Mouse (Mus musculus): ENCODE data around the gene Sapcd1. TPM values are rescaled to one million over a fixed set of nuclear protein-coding genes. Genes with fewer than 3 reads are reported as not detected.

Gene Sapcd1
- polyA plus RNA-seq, 1 experiment from 2014 or later, result 5.2 TPM

DNA sequence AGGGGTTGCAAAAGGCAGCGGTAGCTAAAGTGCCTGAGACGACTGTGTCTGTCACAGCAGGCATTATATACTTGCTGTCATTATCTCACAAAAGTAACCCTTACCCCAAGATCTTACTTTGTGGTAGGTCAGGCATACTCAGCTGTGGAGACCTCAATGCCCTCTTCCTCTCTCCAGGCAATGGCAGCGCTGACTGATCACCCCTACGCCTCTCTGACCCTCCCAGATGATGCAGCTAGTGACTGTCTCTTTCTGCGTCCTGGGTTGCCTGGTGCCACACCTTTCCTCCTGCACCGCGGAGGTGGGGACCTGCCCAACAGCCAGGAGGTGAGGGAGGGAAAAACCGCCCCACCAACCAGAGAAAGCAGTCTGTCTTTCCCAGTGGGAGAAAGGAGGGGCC lies 33.5 kb upstream of the Sapcd1 start:
- peaks cover 42% of the 10 kb centered on the region for H3K27me3 ChIP-seq (ENCODE audit: insufficient read depth, poor library complexity, severe bottlenecking)
- no peak overlapping the region for H3K27ac ChIP-seq
- peak overlapping the region; percentile 93; the same call in 1 of the 2 replicates for H3K4me3 ChIP-seq
- WGBS, result 87% methylated on average over 8 of the region's 8 CpGs
- DNase-seq (ENCODE audit: low spot score), result no peak
- H3K9me3 ChIP-seq, result no peaks in the 10 kb centered on the region
- peaks cover 61% of the 10 kb centered on the region for H3K4me1 ChIP-seq (replicated peaks)
- H3K36me3 ChIP-seq, result peaks cover 56% of the 10 kb centered on the region

DNA sequence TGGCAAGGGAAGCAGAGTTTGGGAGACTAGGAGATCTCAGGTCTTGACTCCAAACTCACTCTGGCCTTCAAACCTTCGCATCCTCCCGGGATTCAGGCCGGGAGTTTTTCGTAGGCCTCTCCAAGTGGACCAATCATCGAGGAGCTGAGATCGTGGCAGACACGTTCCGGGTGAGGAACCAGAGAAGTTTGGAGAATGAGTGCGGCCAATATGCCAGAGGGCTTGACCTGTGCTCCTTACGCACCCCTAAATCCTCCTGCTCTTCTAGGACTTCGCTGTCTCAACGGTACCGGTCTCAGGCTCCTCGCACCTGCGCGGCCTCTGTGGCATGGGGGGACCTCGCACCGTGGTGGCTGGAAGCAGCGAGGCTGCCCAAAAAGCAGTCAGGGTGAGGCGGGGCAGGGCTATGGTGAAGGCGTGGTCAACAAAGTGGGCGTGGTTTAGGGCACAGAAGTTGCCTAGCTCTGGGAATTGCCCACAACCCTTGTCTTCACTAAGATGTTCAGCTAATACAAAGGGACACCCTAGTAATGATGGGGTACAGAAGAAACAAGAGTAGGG lies 33.0 kb upstream of the Sapcd1 start:
- Histone ChIP-seq H3K36me3 (peaks cover 60% of the 10 kb centered on the region), H3K9me3 (no peaks in the 10 kb centered on the region)
- WGBS, result 58% methylated on average over 22 of the region's 22 CpGs

DNA sequence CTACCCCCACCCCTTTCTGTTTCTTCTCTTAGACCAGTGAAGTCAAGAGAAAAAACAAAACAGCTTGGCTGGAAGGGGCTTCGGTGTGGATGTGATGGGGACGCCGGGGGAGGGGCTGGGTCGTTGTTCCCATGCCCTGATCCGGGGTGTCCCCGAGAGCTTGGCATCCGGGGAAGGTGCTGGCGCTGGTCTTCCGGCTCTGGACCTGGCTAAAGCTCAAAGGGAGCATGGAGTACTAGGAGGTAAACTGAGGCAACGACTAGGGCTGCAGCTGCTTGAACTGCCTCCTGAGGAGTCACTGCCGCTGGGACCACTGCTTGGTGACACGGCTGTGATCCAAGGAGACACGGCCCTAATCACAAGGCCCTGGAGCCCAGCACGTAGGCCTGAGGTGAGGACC lies 32.3 kb upstream of the Sapcd1 start:
- H3K9me3 ChIP-seq, result no peaks in the 10 kb centered on the region
- peaks cover 29% of the 10 kb centered on the region for H3K27me3 ChIP-seq (ENCODE audit: insufficient read depth, poor library complexity, severe bottlenecking)
- H3K4me1 ChIP-seq (replicated peaks), result peaks cover 51% of the 10 kb centered on the region
- peak overlapping the region; percentile 99 for H3K27ac ChIP-seq
- H3K36me3 ChIP-seq, result peaks cover 68% of the 10 kb centered on the region
- peak overlapping the region; percentile 93 for H3K4me3 ChIP-seq
- 27% methylated on average over 14 of the region's 14 CpGs for WGBS
- no peak for DNase-seq (ENCODE audit: low spot score)

More for the DNA sequence above, 33.0 kb upstream of the Sapcd1 start:
- H3K4me1 ChIP-seq (replicated peaks), result peaks cover 59% of the 10 kb centered on the region
- DNase-seq (ENCODE audit: low spot score), result no peak
- H3K4me3 ChIP-seq, result peak overlapping the region; percentile 93
- peaks cover 37% of the 10 kb centered on the region for H3K27me3 ChIP-seq (ENCODE audit: insufficient read depth, poor library complexity, severe bottlenecking)
- peak overlapping the region; percentile 62; the same call in 1 of the 2 replicates for H3K27ac ChIP-seq

DNA sequence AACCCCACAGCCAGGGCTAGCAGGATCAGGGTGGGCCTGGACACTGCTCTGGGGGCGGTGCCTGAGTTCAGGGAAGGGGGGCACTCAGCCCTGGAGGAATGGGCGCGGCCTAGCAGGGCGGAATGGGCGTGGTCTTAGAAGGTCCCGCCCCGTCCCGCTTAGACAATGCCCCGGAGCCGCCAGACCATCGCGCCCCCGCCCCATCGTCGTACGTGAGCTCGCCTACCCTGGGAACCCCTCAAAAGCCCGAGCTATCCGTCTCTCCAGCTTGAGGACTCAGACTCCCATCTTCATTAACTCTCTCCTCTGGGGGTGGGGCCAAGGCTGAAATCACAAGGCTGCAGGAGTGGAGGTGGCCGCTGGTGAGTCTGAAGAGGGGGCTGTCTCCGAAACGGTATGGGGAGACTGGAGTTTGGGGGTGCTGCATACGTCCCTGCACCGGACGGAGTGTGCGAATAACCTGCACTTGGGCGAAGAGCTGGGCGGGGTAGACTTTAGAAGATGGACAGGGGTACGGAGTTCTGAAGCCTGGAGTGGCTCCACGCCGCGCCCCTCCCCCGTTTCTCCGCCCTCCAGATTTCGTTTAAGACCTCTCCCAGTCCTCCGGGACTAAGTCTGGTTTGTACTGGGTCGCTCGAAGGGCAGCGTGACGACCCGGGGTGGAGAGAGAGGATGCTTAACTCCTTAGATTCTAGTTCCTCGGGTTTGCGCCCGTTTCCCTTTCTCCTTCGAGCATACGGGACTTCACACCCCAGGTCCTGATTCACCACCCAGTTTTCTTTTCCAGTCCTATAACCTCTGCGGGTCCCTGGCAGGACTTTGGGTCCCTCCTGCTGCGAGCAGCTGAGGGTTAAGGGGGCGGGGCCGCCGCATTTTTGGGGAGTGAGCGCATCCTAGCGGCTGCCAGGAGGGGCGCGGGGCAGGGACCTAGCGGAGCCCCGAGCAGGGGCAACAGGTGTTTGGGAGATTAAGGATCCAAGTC lies 31.4 kb upstream of the Sapcd1 start, which contains the start of gene Ddah2:
TSS of gene Ddah2 (plus strand) at position 125 of the 982 bp plus-strand sequence.
- H3K27ac ChIP-seq, result peak within 1 kb of the TSS; percentile 99
- peak within 1 kb of the TSS; percentile 93 for H3K4me3 ChIP-seq
- peak; percentile 95 for DNase-seq (ENCODE audit: low spot score)
- WGBS, result under 1% methylated on average over 57 of the region's 57 CpGs
- H3K4me1 ChIP-seq (replicated peaks), result peaks cover 42% of the 10 kb centered on the region
- H3K27me3 ChIP-seq (ENCODE audit: insufficient read depth, poor library complexity, severe bottlenecking), result peaks cover 21% of the 10 kb centered on the region
- H3K9me3 ChIP-seq, result 0 out of 2 replicates have a peak, but pooled peaks cover 2% of the 10 kb centered on the region
- peaks cover 76% of the 10 kb centered on the region for H3K36me3 ChIP-seq

DNA sequence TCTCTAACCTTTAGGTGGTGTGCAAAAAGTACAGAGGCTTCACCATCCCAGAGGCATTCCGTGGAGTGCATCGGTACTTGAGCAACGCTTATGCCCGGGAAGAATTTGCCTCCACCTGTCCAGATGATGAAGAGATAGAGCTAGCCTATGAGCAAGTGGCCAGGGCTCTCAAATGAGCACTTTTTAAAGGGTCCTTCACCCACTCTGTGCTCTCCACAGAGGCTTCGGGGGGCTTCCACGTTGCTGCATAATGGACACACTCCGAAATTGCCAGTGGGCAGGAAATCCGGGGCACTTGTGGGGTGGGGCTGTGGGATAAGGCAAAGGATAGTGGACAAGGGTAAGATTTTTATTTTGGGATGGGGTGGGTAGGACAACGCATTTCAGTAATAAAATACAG lies 30.5 kb upstream of the Sapcd1 start:
- Histone ChIP-seq H3K27ac (peak overlapping the region; percentile 99), H3K36me3 (peaks cover 83% of the 10 kb centered on the region), H3K4me1 (replicated peaks) (peaks cover 38% of the 10 kb centered on the region), H3K9me3 (0 out of 2 replicates have a peak, but pooled peaks cover 5% of the 10 kb centered on the region), H3K27me3 (ENCODE audit: insufficient read depth, poor library complexity, severe bottlenecking) (peaks cover 12% of the 10 kb centered on the region), H3K4me3 (peak overlapping the region; percentile 93)
- WGBS, result 74% methylated on average over 9 of the region's 9 CpGs
- no peak for DNase-seq (ENCODE audit: low spot score)

DNA sequence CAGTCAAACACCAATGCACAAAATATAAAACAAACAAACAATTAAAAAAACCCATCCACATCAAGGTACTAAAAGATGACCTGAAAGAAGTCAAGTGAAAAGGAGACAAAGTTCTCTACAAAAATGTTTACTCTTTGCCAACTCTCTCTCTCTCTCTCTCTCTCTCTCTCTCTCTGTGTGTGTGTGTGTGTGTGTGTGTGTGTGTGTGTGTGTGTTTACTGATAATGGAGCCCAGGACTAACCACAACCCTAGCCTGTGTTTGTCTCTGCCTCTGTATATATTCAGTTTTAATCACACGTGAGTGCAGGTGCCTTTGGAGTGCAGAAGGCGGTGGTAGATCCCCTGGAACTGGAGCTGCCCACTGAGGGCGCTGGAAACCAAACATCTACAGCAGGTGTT lies 29.3 kb upstream of the Sapcd1 start:
- 73% methylated on average over 3 of the region's 3 CpGs for WGBS
- peaks cover 44% of the 10 kb centered on the region for H3K4me1 ChIP-seq (replicated peaks)

DNA sequence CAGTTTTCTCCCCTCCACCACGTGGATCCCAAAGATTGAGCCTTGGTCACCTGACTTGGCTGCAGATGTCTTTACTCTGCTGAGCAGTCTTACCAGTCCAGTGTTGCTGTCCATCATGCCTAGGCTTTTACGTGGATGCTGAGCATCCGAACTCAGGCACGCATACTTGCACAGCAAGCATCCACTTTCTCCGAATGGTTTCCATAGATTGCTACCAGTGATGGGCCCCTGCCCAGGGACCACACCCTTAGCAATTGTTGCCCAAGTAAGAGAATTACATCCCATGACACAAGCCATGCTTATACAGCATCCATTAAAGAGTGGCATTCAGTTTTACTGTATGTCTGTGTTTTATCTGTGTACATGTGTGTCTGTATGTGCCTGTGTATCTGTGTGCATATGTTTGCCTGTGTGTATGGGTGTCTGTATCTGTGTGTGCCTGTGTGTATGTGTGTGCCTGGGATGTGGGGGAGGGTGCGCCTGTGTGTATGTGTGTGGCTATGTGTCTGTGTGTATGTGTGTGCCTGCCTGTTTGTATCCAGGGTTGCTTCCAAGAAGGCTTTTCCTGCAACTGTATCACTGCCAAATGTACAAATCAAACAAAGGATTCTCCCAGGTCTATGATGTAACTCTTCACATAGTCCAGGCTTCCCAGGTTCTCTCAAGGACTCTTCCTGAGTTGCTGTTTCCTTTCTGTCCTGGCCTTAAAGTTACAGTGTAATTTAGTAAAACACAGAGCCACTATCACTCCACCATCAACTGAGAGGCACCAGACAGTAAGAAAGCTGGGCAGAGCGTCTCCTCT lies 28.1 kb upstream of the Sapcd1 start:
- DNase-seq (ENCODE audit: low spot score), result no peak
- Histone ChIP-seq H3K4me3 (no peak overlapping the region), H3K36me3 (peaks cover 73% of the 10 kb centered on the region), H3K9me3 (0 out of 2 replicates have a peak, but pooled peaks cover 5% of the 10 kb centered on the region), H3K27ac (no peak overlapping the region), H3K27me3 (ENCODE audit: insufficient read depth, poor library complexity, severe bottlenecking) (no peaks in the 10 kb centered on the region), H3K4me1 (replicated peaks) (peaks cover 44% of the 10 kb centered on the region)
- WGBS, result 92% methylated on average over 7 of the region's 7 CpGs

More for the DNA sequence above, 29.3 kb upstream of the Sapcd1 start:
- Histone ChIP-seq H3K4me3 (no peak overlapping the region), H3K27ac (no peak overlapping the region), H3K27me3 (ENCODE audit: insufficient read depth, poor library complexity, severe bottlenecking) (0 out of 2 replicates have a peak, but pooled peaks cover 6% of the 10 kb centered on the region), H3K9me3 (0 out of 2 replicates have a peak, but pooled peaks cover 5% of the 10 kb centered on the region), H3K36me3 (peaks cover 83% of the 10 kb centered on the region)
- DNase-seq (ENCODE audit: low spot score), result no peak

DNA sequence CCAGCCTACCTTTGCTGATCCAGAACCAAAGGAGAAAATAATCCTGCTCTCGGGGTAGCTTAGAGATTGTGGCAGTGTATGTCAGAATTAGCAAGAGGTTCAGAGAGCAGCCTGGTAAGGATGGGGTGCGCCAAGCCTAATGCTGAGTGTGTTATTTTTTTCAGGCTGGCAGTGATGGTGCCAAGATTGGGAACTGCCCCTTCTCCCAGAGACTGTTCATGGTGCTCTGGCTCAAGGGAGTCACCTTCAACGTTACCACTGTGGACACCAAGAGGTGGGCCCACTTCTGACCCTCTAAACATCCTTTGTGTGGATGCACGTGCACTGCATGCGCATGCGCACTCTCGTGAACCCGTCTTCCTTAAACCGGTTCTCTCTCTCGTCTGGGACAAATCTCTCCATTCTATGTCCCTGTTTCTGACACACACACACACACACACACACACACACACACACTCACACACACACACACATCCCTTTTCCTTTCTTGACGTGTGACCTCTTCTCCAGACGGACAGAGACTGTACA lies 24.5 kb upstream of the Sapcd1 start:
- Histone ChIP-seq H3K4me3 (peak overlapping the region; percentile 76), H3K4me1 (replicated peaks) (peaks cover 53% of the 10 kb centered on the region), H3K27ac (peak overlapping the region; percentile 97), H3K36me3 (peaks cover 52% of the 10 kb centered on the region), H3K9me3 (0 out of 2 replicates have a peak, but pooled peaks cover 5% of the 10 kb centered on the region), H3K27me3 (ENCODE audit: insufficient read depth, poor library complexity, severe bottlenecking) (no peaks in the 10 kb centered on the region)
- DNase-seq (ENCODE audit: low spot score), result no peak
- WGBS, result 81% methylated on average over 12 of the region's 12 CpGs

DNA sequence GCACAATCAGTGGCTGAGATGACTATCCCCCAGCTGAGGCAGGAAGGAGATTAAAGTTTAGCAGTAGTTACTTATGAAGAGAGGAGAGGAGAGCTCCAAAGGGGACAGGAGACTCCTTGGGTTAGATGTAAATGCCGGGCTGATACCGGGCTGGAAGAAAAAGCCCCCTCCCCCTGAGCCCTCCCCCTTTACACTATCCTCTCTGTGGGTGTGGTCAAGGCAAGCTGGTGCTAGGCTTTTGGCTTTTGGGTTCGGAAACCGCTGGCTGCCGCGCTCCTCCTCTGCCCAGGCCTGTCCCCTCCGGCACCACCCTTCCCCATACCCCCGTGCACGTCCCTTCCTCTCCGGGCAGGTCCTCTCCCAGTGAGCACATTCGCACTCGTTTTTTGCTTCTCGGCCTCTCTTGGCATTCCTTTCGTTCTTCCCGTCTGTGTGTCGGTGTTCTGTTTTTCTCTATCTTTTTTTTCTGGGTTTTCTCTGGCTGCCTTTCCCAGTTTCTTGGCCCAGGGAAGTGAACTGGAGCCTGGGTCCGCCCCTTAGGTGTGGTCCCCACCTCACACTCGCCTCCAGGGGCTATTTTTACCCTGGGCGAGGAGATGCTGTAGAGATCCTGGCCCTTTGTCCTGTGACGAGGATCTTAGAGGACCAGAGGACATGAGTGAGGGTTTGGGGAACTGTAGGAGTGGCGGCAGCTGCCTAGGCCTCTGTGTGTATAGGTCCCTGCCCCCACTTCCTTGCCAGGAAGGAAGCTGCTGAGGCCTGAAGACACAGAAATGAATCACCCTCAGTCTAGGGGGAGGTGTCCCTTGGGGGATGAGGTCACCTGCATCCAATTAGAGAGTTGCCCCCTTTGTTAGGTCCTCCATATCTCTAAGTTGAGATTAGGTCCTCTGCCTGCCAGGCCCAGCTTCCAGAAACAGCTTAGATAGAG lies 23.6 kb upstream of the Sapcd1 start:
- peaks cover 62% of the 10 kb centered on the region for H3K4me1 ChIP-seq (replicated peaks)
- WGBS, result 2% methylated on average over 21 of the region's 21 CpGs
- peak; percentile 76 for DNase-seq (ENCODE audit: low spot score)

DNA sequence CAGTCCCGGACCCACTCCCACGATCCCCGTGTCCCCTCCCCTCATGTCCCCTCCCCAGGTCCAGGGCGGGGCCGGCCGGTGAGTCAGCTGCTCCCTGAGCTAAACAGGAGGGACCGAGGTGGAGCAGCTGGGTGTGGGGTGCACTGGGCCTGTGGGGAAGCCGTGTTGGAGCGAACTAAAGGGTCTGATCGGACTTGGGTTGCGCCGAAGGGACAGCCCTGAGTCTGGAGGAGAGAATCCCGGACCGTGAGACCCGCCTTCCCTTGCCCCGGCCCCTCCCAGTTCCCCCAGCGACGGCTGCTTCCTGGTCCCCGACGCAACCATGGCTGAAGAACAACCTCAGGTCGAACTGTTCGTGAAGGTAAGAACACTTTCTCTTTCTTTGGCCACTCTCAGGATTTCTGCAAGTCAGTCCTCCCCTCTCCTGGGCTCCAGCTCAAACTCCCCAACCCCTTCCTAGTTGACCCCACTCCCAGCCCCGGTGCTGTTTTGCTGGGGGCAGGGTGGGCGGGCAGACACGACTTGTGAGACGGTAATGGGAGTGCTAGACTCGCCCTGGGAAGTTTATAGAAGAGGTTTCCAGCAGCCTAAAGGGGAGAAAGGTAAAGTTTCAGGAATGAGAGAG lies 22.4 kb upstream of the Sapcd1 start:
- peak overlapping the region; percentile 97 for H3K27ac ChIP-seq
- peak; percentile 76 for DNase-seq (ENCODE audit: low spot score)
- H3K27me3 ChIP-seq (ENCODE audit: insufficient read depth, poor library complexity, severe bottlenecking), result no peaks in the 10 kb centered on the region
- H3K36me3 ChIP-seq, result peaks cover 33% of the 10 kb centered on the region
- under 1% methylated on average over 27 of the region's 27 CpGs for WGBS
- H3K4me3 ChIP-seq, result peak overlapping the region; percentile 76
- H3K4me1 ChIP-seq (replicated peaks), result peaks cover 74% of the 10 kb centered on the region
- H3K9me3 ChIP-seq, result 0 out of 2 replicates have a peak, but pooled peaks cover 5% of the 10 kb centered on the region

More for the DNA sequence above, 23.6 kb upstream of the Sapcd1 start:
- H3K9me3 ChIP-seq, result 0 out of 2 replicates have a peak, but pooled peaks cover 5% of the 10 kb centered on the region
- no peaks in the 10 kb centered on the region for H3K27me3 ChIP-seq (ENCODE audit: insufficient read depth, poor library complexity, severe bottlenecking)
- H3K4me3 ChIP-seq, result peak overlapping the region; percentile 76
- peaks cover 44% of the 10 kb centered on the region for H3K36me3 ChIP-seq
- peak overlapping the region; percentile 97 for H3K27ac ChIP-seq

DNA sequence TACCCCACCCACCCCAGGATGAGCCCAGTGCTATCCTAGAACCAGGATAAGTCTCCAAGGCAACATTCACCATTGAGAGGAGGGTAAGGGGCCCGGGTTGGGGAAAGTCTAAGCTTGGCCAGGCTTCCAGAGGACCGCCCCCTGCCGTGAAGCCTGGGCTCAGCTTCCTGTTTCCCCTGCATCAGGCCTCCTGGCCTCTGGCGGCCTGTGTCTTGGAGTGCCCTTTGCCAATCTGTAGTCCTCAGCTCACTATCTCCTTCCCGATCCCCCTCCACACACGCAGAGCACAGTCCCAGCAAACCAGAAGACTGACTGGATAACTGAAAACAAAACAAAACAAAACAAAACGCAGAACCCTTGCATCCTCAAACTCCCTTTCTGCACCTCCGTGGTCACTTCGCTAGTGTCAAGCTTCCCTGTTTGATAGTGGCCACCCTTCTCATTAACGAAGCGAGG lies 21.8 kb upstream of the Sapcd1 start, which contains the start of gene Clic1:
TSS of gene Clic1 (plus strand) at position 406 of the 456 bp plus-strand sequence.
- H3K4me1 ChIP-seq (replicated peaks), result peaks cover 80% of the 10 kb centered on the region
- WGBS, result 2% methylated on average over 11 of the region's 11 CpGs
- peak; percentile 84 for DNase-seq (ENCODE audit: low spot score)
- H3K36me3 ChIP-seq, result peaks cover 26% of the 10 kb centered on the region
- 0 out of 2 replicates have a peak, but pooled peaks cover 5% of the 10 kb centered on the region for H3K9me3 ChIP-seq
- H3K27me3 ChIP-seq (ENCODE audit: insufficient read depth, poor library complexity, severe bottlenecking), result no peaks in the 10 kb centered on the region
- peak within 1 kb of the TSS; percentile 76 for H3K4me3 ChIP-seq
- H3K27ac ChIP-seq, result peak within 1 kb of the TSS; percentile 97

Data from hindbrain, embryonic 10.5 days (tissue).